Mouse (Mus musculus): Measurements from ENCODE around the gene Cldn3. TPM values are rescaled to one million over a fixed set of nuclear protein-coding genes. Genes with fewer than 3 reads are reported as not detected.

Cldn3 gene
- polyA plus RNA-seq, 1 experiment from 2014 or later = 143 TPM

- Histone ChIP-seq H3K4me2 (ENCODE audit: low read length) (peak overlapping the region; percentile 37), H3K4me3 (ENCODE audit: low read depth, low read length) (peak overlapping the region; percentile 41), H3K27ac (ENCODE audit: low read depth) (peak overlapping the region; percentile 84), H3K4me1 (replicated peaks; ENCODE audit: control insufficient read depth, insufficient read depth, low read length) (peaks cover 21% of the 10 kb centered on the region), H3K36me3 (ENCODE audit: control insufficient read depth, insufficient read depth, low read length) (no peaks in the 10 kb centered on the region), H3K9ac (ENCODE audit: low read length) (peak overlapping the region; percentile 60), H3K9me3 (ENCODE audit: control insufficient read depth, low read length) (no peaks in the 10 kb centered on the region), H3K27me3 (replicated peaks; ENCODE audit: control insufficient read depth, insufficient read depth, low read length) (peaks cover 15% of the 10 kb centered on the region)
- peak; percentile 72 for DNase-seq (ENCODE audit: low spot score)
- peak; percentile 32 for ATAC-seq (replicated peaks; ENCODE audit: low FRiP score, low TSS enrichment, low read depth)
- WGBS = 17% methylated on average over 43 of the region's 43 CpGs
Measured at GRCm38 (mm10) chr5:134946063-134946856, 39.8 kb upstream of the Cldn3 start.

- 10% methylated on average over 11 of the region's 11 CpGs for WGBS
- ATAC-seq (replicated peaks; ENCODE audit: low FRiP score, low TSS enrichment, low read depth) (peak; percentile 73), DNase-seq (ENCODE audit: low spot score) (peak; percentile 85)
Measured at GRCm38 (mm10) chr5:134946857-134947255, 39.2 kb upstream of the Cldn3 start, which contains the start of gene Cldn4. Gene Cldn4, minus strand, starts transcription at chr5:134946934.

GRCm38 (mm10) chr5:134947420-134948084, 38.5 kb upstream of the Cldn3 start:
- H3K9me3 ChIP-seq (ENCODE audit: control insufficient read depth, low read length) = no peaks in the 10 kb centered on the region
- 0 out of 2 replicates have a peak overlapping the region, but pooled peaks have one; percentile 2 for H3K4me2 ChIP-seq (ENCODE audit: low read length)
- ATAC-seq (replicated peaks; ENCODE audit: low FRiP score, low TSS enrichment, low read depth) (no peak), DNase-seq (ENCODE audit: low spot score) (no peak)
- H3K36me3 ChIP-seq (ENCODE audit: control insufficient read depth, insufficient read depth, low read length) = no peaks in the 10 kb centered on the region
- H3K27me3 ChIP-seq (replicated peaks; ENCODE audit: control insufficient read depth, insufficient read depth, low read length) = peaks cover 15% of the 10 kb centered on the region
- peak overlapping the region; percentile 84 for H3K27ac ChIP-seq (ENCODE audit: low read depth)
- peaks cover 28% of the 10 kb centered on the region for H3K4me1 ChIP-seq (replicated peaks; ENCODE audit: control insufficient read depth, insufficient read depth, low read length)
- H3K4me3 ChIP-seq (ENCODE audit: low read depth, low read length) = no peak overlapping the region
- no peak overlapping the region for H3K9ac ChIP-seq (ENCODE audit: low read length)
- WGBS = 35% methylated on average over 5 of the region's 5 CpGs

More at GRCm38 (mm10) chr5:134946857-134947255, 39.2 kb upstream of the Cldn3 start, which contains the start of gene Cldn4:
- Histone ChIP-seq H3K4me2 (ENCODE audit: low read length) (peak within 1 kb of the TSS; percentile 37), H3K27ac (ENCODE audit: low read depth) (peak within 1 kb of the TSS; percentile 84), H3K4me1 (replicated peaks; ENCODE audit: control insufficient read depth, insufficient read depth, low read length) (peaks cover 27% of the 10 kb centered on the region), H3K9me3 (ENCODE audit: control insufficient read depth, low read length) (no peaks in the 10 kb centered on the region), H3K9ac (ENCODE audit: low read length) (peak within 1 kb of the TSS; percentile 60), H3K36me3 (ENCODE audit: control insufficient read depth, insufficient read depth, low read length) (no peaks in the 10 kb centered on the region), H3K27me3 (replicated peaks; ENCODE audit: control insufficient read depth, insufficient read depth, low read length) (peaks cover 15% of the 10 kb centered on the region), H3K4me3 (ENCODE audit: low read depth, low read length) (peak within 1 kb of the TSS; percentile 41)

GRCm38 (mm10) chr5:134948085-134948439, 38.0 kb upstream of the Cldn3 start:
- WGBS = 53% methylated on average over 4 of the region's 4 CpGs
- H3K36me3 ChIP-seq (ENCODE audit: control insufficient read depth, insufficient read depth, low read length) = no peaks in the 10 kb centered on the region
- H3K9me3 ChIP-seq (ENCODE audit: control insufficient read depth, low read length) = no peaks in the 10 kb centered on the region
- H3K27ac ChIP-seq (ENCODE audit: low read depth) = peak overlapping the region; percentile 47; the same call in 1 of the 2 replicates
- no peak overlapping the region for H3K9ac ChIP-seq (ENCODE audit: low read length)
- DNase-seq (ENCODE audit: low spot score) (no peak), ATAC-seq (replicated peaks; ENCODE audit: low FRiP score, low TSS enrichment, low read depth) (no peak)
- peaks cover 15% of the 10 kb centered on the region for H3K27me3 ChIP-seq (replicated peaks; ENCODE audit: control insufficient read depth, insufficient read depth, low read length)
- no peak overlapping the region for H3K4me3 ChIP-seq (ENCODE audit: low read depth, low read length)
- H3K4me2 ChIP-seq (ENCODE audit: low read length) = no peak overlapping the region
- peaks cover 28% of the 10 kb centered on the region for H3K4me1 ChIP-seq (replicated peaks; ENCODE audit: control insufficient read depth, insufficient read depth, low read length)

- ATAC-seq (replicated peaks; ENCODE audit: low FRiP score, low TSS enrichment, low read depth) (peak; percentile 40), DNase-seq (ENCODE audit: low spot score) (peak; percentile 71)
- no peak overlapping the region for H3K4me3 ChIP-seq (ENCODE audit: low read depth, low read length)
- peak overlapping the region; percentile 18 for H3K4me2 ChIP-seq (ENCODE audit: low read length)
- WGBS = 10% methylated on average over 19 of the region's 19 CpGs
- H3K27ac ChIP-seq (ENCODE audit: low read depth) = peak overlapping the region; percentile 88
- no peaks in the 10 kb centered on the region for H3K36me3 ChIP-seq (ENCODE audit: control insufficient read depth, insufficient read depth, low read length)
- no peaks in the 10 kb centered on the region for H3K9me3 ChIP-seq (ENCODE audit: control insufficient read depth, low read length)
- H3K4me1 ChIP-seq (replicated peaks; ENCODE audit: control insufficient read depth, insufficient read depth, low read length) = peaks cover 28% of the 10 kb centered on the region
- H3K27me3 ChIP-seq (replicated peaks; ENCODE audit: control insufficient read depth, insufficient read depth, low read length) = peaks cover 6% of the 10 kb centered on the region
- peak overlapping the region; percentile 22; the same call in 1 of the 2 replicates for H3K9ac ChIP-seq (ENCODE audit: low read length)
Measured at GRCm38 (mm10) chr5:134951053-134951884, 34.7 kb upstream of the Cldn3 start.

GRCm38 (mm10) chr5:134955491-134955890, 30.5 kb upstream of the Cldn3 start:
- H3K27ac ChIP-seq (ENCODE audit: low read depth) = no peak overlapping the region
- WGBS = 65% methylated on average over 5 of the region's 5 CpGs
- H3K9me3 ChIP-seq (ENCODE audit: control insufficient read depth, low read length) = no peaks in the 10 kb centered on the region
- ATAC-seq (replicated peaks; ENCODE audit: low FRiP score, low TSS enrichment, low read depth) (no peak), DNase-seq (ENCODE audit: low spot score) (no peak)
- no peaks in the 10 kb centered on the region for H3K27me3 ChIP-seq (replicated peaks; ENCODE audit: control insufficient read depth, insufficient read depth, low read length)
- H3K4me2 ChIP-seq (ENCODE audit: low read length) = no peak overlapping the region
- no peaks in the 10 kb centered on the region for H3K36me3 ChIP-seq (ENCODE audit: control insufficient read depth, insufficient read depth, low read length)
- H3K4me1 ChIP-seq (replicated peaks; ENCODE audit: control insufficient read depth, insufficient read depth, low read length) = peaks cover 13% of the 10 kb centered on the region; the same call in 1 of the 2 replicates
- H3K9ac ChIP-seq (ENCODE audit: low read length) = no peak overlapping the region
- no peak overlapping the region for H3K4me3 ChIP-seq (ENCODE audit: low read depth, low read length)

GRCm38 (mm10) chr5:134959114-134959513, 26.9 kb upstream of the Cldn3 start:
- ATAC-seq (replicated peaks; ENCODE audit: low FRiP score, low TSS enrichment, low read depth) = peak; percentile 75
- H3K4me3 ChIP-seq (ENCODE audit: low read depth, low read length) = no peak overlapping the region
- no peaks in the 10 kb centered on the region for H3K36me3 ChIP-seq (ENCODE audit: control insufficient read depth, insufficient read depth, low read length)
- WGBS = 73% methylated on average over 7 of the region's 7 CpGs
- H3K9ac ChIP-seq (ENCODE audit: low read length) = no peak overlapping the region
- H3K27me3 ChIP-seq (replicated peaks; ENCODE audit: control insufficient read depth, insufficient read depth, low read length) = no peaks in the 10 kb centered on the region
- no peak overlapping the region for H3K4me2 ChIP-seq (ENCODE audit: low read length)
- no peak overlapping the region for H3K27ac ChIP-seq (ENCODE audit: low read depth)
- DNase-seq (ENCODE audit: low spot score) = no peak
- H3K4me1 ChIP-seq (replicated peaks; ENCODE audit: control insufficient read depth, insufficient read depth, low read length) = no peaks in the 10 kb centered on the region
- no peaks in the 10 kb centered on the region for H3K9me3 ChIP-seq (ENCODE audit: control insufficient read depth, low read length)

GRCm38 (mm10) chr5:134960430-134960829, 25.6 kb upstream of the Cldn3 start:
- Histone ChIP-seq H3K4me3 (ENCODE audit: low read depth, low read length) (no peak overlapping the region), H3K36me3 (ENCODE audit: control insufficient read depth, insufficient read depth, low read length) (no peaks in the 10 kb centered on the region), H3K27me3 (replicated peaks; ENCODE audit: control insufficient read depth, insufficient read depth, low read length) (no peaks in the 10 kb centered on the region), H3K4me2 (ENCODE audit: low read length) (no peak overlapping the region), H3K9ac (ENCODE audit: low read length) (no peak overlapping the region), H3K27ac (ENCODE audit: low read depth) (no peak overlapping the region), H3K9me3 (ENCODE audit: control insufficient read depth, low read length) (no peaks in the 10 kb centered on the region), H3K4me1 (replicated peaks; ENCODE audit: control insufficient read depth, insufficient read depth, low read length) (no peaks in the 10 kb centered on the region)
- DNase-seq (ENCODE audit: low spot score) (no peak), ATAC-seq (replicated peaks; ENCODE audit: low FRiP score, low TSS enrichment, low read depth) (no peak)
- WGBS = 71% methylated on average over 2 of the region's 2 CpGs
